Mouse (Mus musculus): Measurements from ENCODE around the gene Vmn2r108. TPM values are rescaled to one million over a fixed set of nuclear protein-coding genes. Genes with fewer than 3 reads are reported as not detected.
"Not testable (repeated sequence)": the region's sequence is repeated elsewhere in the genome, so short reads cannot be mapped to it uniquely, and the experiment has no call there.

The Vmn2r108 gene
- not detected in 2 replicates for polyA plus RNA-seq (2015; fragmentation: Nextera tagmentation; extraction: Ambion mirVana)

DNA sequence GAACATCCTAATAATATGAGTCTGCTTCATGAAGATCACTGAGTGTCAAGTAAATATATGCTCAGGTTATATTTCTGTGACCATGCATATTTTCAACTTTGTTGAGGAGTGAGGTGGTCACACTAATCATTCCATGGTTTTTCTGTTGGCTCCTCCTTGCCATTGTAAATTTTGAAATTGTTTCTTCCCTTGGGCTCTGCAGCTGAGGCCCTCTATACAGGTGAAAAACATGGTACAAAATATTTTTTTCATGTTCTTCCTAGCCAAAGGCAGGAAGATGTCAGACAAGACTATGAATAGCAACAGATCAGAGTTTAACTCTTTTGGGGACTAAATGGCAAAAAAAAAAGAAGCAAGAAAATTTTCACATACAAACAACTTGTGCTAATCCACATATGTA is at the start of gene Vmn2r108:
Vmn2r108 (minus strand) TSS at position 101 of the 400 bp plus-strand sequence.
- Histone ChIP-seq H3K9ac (no peak within 1 kb of the TSS), H3K9me3 (peaks cover 9% of the 10 kb centered on the region; the same call in 1 of the 2 replicates), H3K36me3 (no peaks in the 10 kb centered on the region), H3K27ac (replicated peaks) (no peak within 1 kb of the TSS), H3K27me3 (replicated peaks) (no peaks in the 10 kb centered on the region), H3K4me1 (no peaks in the 10 kb centered on the region), H3K4me2 (no peak within 1 kb of the TSS), H3K4me3 (no peak within 1 kb of the TSS)
- no peak for ATAC-seq (ENCODE audit: extremely low read depth, insufficient number of reproducible peaks, low FRiP score, low TSS enrichment)

DNA sequence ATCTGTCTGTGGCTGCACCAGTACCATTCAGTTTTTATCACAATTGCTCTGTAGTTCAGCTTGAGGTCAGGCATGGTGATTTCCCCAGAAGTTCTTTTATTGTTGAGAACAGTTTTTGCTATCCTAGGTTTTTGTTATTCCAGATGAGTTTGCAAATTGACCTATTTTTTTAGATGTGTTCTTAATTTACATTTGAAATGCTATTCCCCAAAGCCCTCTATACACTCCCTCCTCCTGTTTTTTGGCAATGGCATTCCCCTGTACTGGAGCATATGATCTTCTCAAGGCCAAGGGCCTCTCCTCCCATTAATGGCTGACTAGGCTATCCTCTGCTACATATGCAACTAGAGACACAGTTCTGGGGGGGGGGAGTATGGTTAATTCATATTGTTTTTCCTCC is 27.1 kb upstream of the Vmn2r108 start:
- H3K36me3 ChIP-seq; H3K4me2 ChIP-seq; ATAC-seq (ENCODE audit: extremely low read depth, insufficient number of reproducible peaks, low FRiP score, low TSS enrichment); H3K27ac ChIP-seq (replicated peaks); H3K9me3 ChIP-seq; H3K9ac ChIP-seq; H3K4me3 ChIP-seq; H3K4me1 ChIP-seq; H3K27me3 ChIP-seq (replicated peaks): not testable (repeated sequence)

DNA sequence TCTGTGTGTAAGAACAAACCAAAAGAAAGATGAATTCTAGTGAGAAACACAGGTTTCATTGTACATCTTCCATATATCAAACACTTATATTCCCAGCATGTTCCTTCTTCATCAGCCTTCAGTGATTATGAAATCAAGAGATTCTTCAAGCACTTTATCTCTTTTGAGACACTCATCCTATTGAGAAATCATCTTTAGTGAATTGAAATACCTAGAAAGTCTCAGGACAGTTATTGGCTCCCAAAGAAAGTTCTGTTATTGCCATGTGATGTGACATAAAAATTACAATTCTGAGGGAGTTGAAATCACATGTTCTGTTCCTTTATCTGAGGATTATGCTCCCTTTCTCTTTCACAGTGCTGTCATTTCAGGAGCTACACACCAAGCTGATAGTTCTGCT is 16.7 kb upstream of the Vmn2r108 start, which contains the start of gene Vmn1r225:
Vmn1r225 (plus strand) TSS at position 301 of the 400 bp plus-strand sequence.
- Histone ChIP-seq H3K36me3 (no peaks in the 10 kb centered on the region), H3K4me2 (no peak within 1 kb of the TSS), H3K4me1 (no peaks in the 10 kb centered on the region), H3K27me3 (replicated peaks) (no peaks in the 10 kb centered on the region), H3K9ac (no peak within 1 kb of the TSS), H3K27ac (replicated peaks) (no peak within 1 kb of the TSS), H3K9me3 (peaks cover 8% of the 10 kb centered on the region; the same call in 1 of the 2 replicates), H3K4me3 (no peak within 1 kb of the TSS)
- ATAC-seq (ENCODE audit: extremely low read depth, insufficient number of reproducible peaks, low FRiP score, low TSS enrichment): no peak

DNA sequence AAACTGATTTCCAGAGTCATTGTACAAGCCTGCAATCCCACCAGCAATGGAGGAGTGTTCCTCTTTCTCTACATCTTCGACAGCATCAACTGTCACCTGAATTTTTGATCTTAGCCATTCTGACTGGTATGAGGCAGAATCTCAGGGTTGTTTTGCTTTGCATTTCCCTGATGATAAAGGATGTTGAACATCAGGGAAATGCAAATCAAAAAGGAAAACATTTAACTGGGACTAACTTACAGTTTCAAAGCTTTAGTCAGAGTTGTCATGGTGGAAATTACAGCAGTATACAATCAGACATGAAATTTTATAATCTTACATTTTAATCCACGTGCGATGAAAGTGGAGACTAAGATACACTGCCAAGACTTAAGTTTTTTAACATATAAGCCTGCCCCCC is 7.8 kb downstream of the Vmn2r108 start:
- Histone ChIP-seq H3K4me2 (no peak overlapping the region), H3K4me3 (no peak overlapping the region), H3K27me3 (replicated peaks) (no peaks in the 10 kb centered on the region), H3K4me1 (no peaks in the 10 kb centered on the region), H3K36me3 (no peaks in the 10 kb centered on the region), H3K9me3 (peaks cover 4% of the 10 kb centered on the region; the same call in 1 of the 2 replicates), H3K9ac (no peak overlapping the region), H3K27ac (replicated peaks) (no peak overlapping the region)
- no peak for ATAC-seq (ENCODE audit: extremely low read depth, insufficient number of reproducible peaks, low FRiP score, low TSS enrichment)
- 65% methylated on average over 3 of the region's 3 CpGs for WGBS

DNA sequence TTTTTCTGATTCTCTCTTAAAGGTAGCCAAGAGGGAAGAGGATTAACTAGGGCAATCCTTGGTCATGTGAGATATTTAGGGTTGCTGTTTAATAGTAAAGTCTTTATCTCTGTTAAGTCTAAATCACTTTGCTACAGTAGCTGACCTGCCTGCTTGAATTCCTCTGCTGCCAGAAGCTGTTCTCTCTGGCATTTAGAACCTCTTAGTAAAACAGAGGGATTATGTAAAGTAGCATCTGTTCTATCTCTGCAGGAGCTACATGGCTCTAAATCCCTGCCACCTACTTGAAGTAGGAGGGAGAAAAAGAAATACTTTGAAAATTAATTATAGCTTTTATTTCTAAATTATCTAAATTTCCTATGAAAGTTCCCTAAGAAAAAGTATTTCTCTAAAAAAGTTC is 41.9 kb downstream of the Vmn2r108 start:
- Histone ChIP-seq H3K9ac (no peak overlapping the region), H3K9me3 (peaks cover 33% of the 10 kb centered on the region; the same call in 1 of the 2 replicates)
- ATAC-seq (ENCODE audit: extremely low read depth, insufficient number of reproducible peaks, low FRiP score, low TSS enrichment): no peak

DNA sequence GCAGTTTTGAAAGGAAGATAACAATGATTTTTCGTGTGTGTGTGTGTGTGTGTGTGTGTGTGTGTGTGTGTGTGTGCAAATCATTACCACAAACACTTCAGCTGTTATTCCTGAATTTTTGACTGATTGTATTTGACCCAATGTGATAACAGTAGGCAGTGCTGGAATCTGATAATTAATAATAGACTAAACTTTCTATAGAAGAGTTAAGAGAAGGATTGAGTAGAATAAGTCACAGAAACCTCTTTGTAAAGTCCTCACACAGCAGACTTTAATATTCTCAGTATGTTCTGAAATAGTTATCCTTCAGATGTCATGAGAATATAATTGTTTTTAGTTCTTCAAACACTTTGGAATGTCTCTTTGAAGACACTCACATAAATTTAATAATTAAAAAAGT is 67.3 kb downstream of the Vmn2r108 start, which contains the start of gene Vmn1r224:
Vmn1r224 (plus strand) TSS at position 301 of the 400 bp plus-strand sequence.
- H3K4me3 ChIP-seq: no peak within 1 kb of the TSS
- no peaks in the 10 kb centered on the region for H3K27me3 ChIP-seq (replicated peaks)
- no peak within 1 kb of the TSS for H3K4me2 ChIP-seq
- WGBS: 12% methylated on average over 1 of the region's 1 CpGs
- H3K9ac ChIP-seq: no peak within 1 kb of the TSS
- H3K27ac ChIP-seq (replicated peaks): no peak within 1 kb of the TSS
- H3K36me3 ChIP-seq: no peaks in the 10 kb centered on the region
- no peak for ATAC-seq (ENCODE audit: extremely low read depth, insufficient number of reproducible peaks, low FRiP score, low TSS enrichment)
- peaks cover 14% of the 10 kb centered on the region; the same call in 1 of the 2 replicates for H3K9me3 ChIP-seq
- no peaks in the 10 kb centered on the region for H3K4me1 ChIP-seq

More for the DNA sequence above, 41.9 kb downstream of the Vmn2r108 start:
- Histone ChIP-seq H3K4me3 (no peak overlapping the region), H3K27ac (replicated peaks) (no peak overlapping the region), H3K4me1 (no peaks in the 10 kb centered on the region), H3K36me3 (no peaks in the 10 kb centered on the region), H3K27me3 (replicated peaks) (no peaks in the 10 kb centered on the region), H3K4me2 (no peak overlapping the region)

Other genes starting within 250 kb of the Vmn2r108 start
- gene Vmn2r105, start 246.3 kb downstream of the Vmn2r108 start, polyA plus RNA-seq (2015; fragmentation: Nextera tagmentation; extraction: Ambion mirVana): not detected in 2 replicates
- not detected in 2 replicates for gene Vmn2r106, start 195.8 kb downstream of the Vmn2r108 start, polyA plus RNA-seq (2015; fragmentation: Nextera tagmentation; extraction: Ambion mirVana)
- not detected in 2 replicates for gene Vmn2r107, start 136.1 kb downstream of the Vmn2r108 start, polyA plus RNA-seq (2015; fragmentation: Nextera tagmentation; extraction: Ambion mirVana)
- gene Vmn1r224, start 67.2 kb downstream of the Vmn2r108 start, polyA plus RNA-seq (2015; fragmentation: Nextera tagmentation; extraction: Ambion mirVana): not detected in 2 replicates
- not detected in 2 replicates for gene Vmn1r225, start 16.8 kb upstream of the Vmn2r108 start, polyA plus RNA-seq (2015; fragmentation: Nextera tagmentation; extraction: Ambion mirVana)
- gene Vmn2r109, start 83.4 kb upstream of the Vmn2r108 start, polyA plus RNA-seq (2015; fragmentation: Nextera tagmentation; extraction: Ambion mirVana): not detected in 2 replicates
- 0.01 and 0.03 TPM in 2 replicates for gene Vmn2r110, start 115.1 kb upstream of the Vmn2r108 start, polyA plus RNA-seq (2015; fragmentation: Nextera tagmentation; extraction: Ambion mirVana)
- gene Fpr-rs3, start 143.5 kb upstream of the Vmn2r108 start, polyA plus RNA-seq (2015; fragmentation: Nextera tagmentation; extraction: Ambion mirVana): not detected in 2 replicates
- gene Vmn1r226, start 201.5 kb upstream of the Vmn2r108 start, polyA plus RNA-seq (2015; fragmentation: Nextera tagmentation; extraction: Ambion mirVana): not detected in 2 replicates
- gene Vmn1r227, start 248.5 kb upstream of the Vmn2r108 start, polyA plus RNA-seq (2015; fragmentation: Nextera tagmentation; extraction: Ambion mirVana): not detected in 2 replicates

Measured in heart, embryonic 13.5 days (tissue).